Mouse (Mus musculus): ENCODE results near the gene Ppp5c. TPM values are rescaled to one million over a fixed set of nuclear protein-coding genes. Genes with fewer than 3 reads are reported as not detected.

The Ppp5c gene
- total and polyA plus RNA-seq, 3 experiments = 125 to 223 (median 128) TPM

DNA sequence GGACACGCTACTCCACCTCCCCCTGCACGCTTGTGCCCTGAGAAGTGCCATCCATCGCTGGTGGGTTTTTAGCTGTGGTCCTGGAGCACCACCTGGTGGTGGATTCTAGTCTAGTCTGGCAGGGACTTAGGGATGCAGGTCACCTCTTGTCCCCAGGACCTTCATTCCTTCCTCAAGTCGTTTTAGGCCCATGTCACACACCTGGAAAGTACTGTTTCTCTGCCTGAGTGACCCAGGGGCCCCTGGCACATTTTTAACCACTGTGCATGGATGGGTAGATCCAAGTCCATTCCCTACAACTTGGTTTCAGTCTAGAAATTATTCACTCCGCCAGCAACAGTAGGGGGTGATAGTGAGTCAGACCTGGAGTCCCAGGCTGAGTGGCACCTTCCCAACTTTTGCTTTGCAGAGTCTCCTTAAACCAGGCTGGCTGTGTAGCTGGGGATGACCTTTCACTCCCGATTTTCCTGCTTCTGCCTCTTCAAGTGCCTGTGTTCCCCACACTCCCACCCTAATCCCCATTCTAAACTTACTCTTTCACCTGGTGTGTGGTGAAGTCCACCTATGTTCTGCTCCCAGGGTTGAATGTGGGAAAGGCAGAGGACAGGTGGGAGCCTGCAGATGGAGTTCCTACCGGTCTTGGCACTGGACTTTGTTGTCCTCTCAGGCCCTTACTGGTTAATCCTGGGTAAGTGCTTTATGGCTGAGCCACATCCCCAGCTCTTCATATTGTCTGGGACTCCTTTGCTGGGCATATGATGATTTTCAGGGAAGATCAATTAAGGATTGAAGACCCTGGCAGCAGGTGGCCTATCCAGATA, 25.1 kb downstream of the Ppp5c start:
- TF ChIP-seq ZC3H11A (IDR thresholded peaks at IDR 0.05; ENCODE audit: low read depth, low read length) (0 out of 2 replicates have a peak, but pooled peaks have one; percentile 6), MEF2A (IDR thresholded peaks at IDR 0.05; ENCODE audit: borderline replicate concordance, low read depth, low read length) (0 out of 2 replicates have a peak, but pooled peaks have one; percentile 11), CHD2 (IDR thresholded peaks at IDR 0.05; ENCODE audit: low read length) (no peak), BHLHE40 (IDR thresholded peaks at IDR 0.05; ENCODE audit: low read depth, low read length) (0 out of 2 replicates have a peak, but pooled peaks have one; percentile 2), TCF12 (IDR thresholded peaks at IDR 0.05; ENCODE audit: low read depth, low read length) (0 out of 2 replicates have a peak, but pooled peaks have one; percentile 10), RAD21 (IDR thresholded peaks at IDR 0.05; ENCODE audit: low read depth, low read length) (peak; percentile 68), KAT2A (IDR thresholded peaks at IDR 0.05; ENCODE audit: insufficient replicate concordance, low read length) (0 out of 2 replicates have a peak, but pooled peaks have one; percentile 35), SMC3 (IDR thresholded peaks at IDR 0.05; ENCODE audit: low read depth, low read length) (peak; percentile 53), NELFE (IDR thresholded peaks at IDR 0.05; ENCODE audit: low read depth, low read length) (peak; percentile 61), POLR2A (IDR thresholded peaks at IDR 0.05; ENCODE audit: low read depth, low read length) (peak; percentile 30; the same call in 1 of the 2 replicates), E2F4 (IDR thresholded peaks at IDR 0.05; ENCODE audit: insufficient replicate concordance, low read depth, low read length) (no peak), IRF4 (IDR thresholded peaks at IDR 0.05; ENCODE audit: low read depth, low read length) (peak; percentile 8; the same call in 1 of the 2 replicates), CTCF (conservative IDR thresholded peaks at IDR 0.05 in 1 of 2, IDR thresholded peaks at IDR 0.05 in 1 of 2; ENCODE audit: low read depth in 2 of 2, low read length in 2 of 2) (peak; percentile 71 to 82), MAX (IDR thresholded peaks at IDR 0.05; ENCODE audit: low read length) (no peak)
- H3K4me3 ChIP-seq (replicated peaks in 1 of 3; ENCODE audit: low read depth in 2 of 3, low read length in 2 of 3, poor library complexity in 1 of 3) = no peak overlapping the region
- dilution Hi-C loops (cut with MboI; ENCODE audit: extremely low pct_ligation_motif_present, extremely low pct_unique_long_range_greater_than_20kb, low sequenced_read_pairs) = no loop called here
- H3K79me2 ChIP-seq (replicated peaks; ENCODE audit: control insufficient read depth, extremely low read depth, insufficient read depth, poor library complexity, severe bottlenecking) = no peaks in the 10 kb centered on the region
- no peaks in the 10 kb centered on the region for H3K9me3 ChIP-seq (replicated peaks; ENCODE audit: low read length)
- H3K4me2 ChIP-seq (ENCODE audit: insufficient read depth, low read depth, poor library complexity, severe bottlenecking) = no peak overlapping the region
- no peak overlapping the region for H3K27ac ChIP-seq (ENCODE audit: insufficient read depth, low read depth)
- no peaks in the 10 kb centered on the region for H3K27me3 ChIP-seq (replicated peaks)
- in situ Hi-C loops (cut with MboI; ENCODE audit: low pct_ligation_motif_present, low pct_unique_long_range_greater_than_20kb, low sequenced_read_pairs) = loop anchor here (5.0 kb wide), 1 partner anchor 65 kb away; no protein-coding TSS in a partner anchor
- H3K36me3 ChIP-seq (replicated peaks in 1 of 2; ENCODE audit: control insufficient read depth in 1 of 2, insufficient read depth in 1 of 2, low read length in 1 of 2) = peaks cover 43 to 73% of the 10 kb centered on the region in 2 experiments
- H3K4me1 ChIP-seq (ENCODE audit: control insufficient read depth in 1 of 2, insufficient read depth in 2 of 2) = peaks cover 0 to 12% of the 10 kb centered on the region in 2 experiments; a peak in 1 of 4 replicates
- H3K9ac ChIP-seq (ENCODE audit: insufficient read depth, low read depth) = no peak overlapping the region
- peak; percentile 74 for DNase-seq (ENCODE audit: extremely low read depth)

DNA sequence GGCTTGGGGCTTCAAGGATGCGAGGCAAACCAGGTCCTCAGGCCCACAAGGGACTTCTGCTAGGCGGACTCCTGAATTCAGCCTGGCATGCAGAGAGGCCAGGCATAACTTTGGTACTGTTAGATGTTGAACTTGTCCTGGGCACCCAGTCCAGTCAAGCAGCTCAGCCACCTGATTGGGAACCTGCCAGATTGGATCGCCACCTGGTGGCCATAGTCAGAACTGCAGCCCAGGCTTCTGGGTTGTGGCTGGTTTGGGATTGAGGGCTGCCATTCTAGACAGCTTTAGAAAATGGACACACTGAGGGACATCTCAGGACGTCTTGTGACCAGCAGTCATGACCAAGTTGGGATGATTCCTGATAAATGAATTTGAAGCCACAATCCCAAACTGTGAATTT, 28.1 kb downstream of the Ppp5c start:
- H3K9me3 ChIP-seq (replicated peaks; ENCODE audit: low read length) = no peaks in the 10 kb centered on the region
- H3K79me2 ChIP-seq (replicated peaks; ENCODE audit: control insufficient read depth, extremely low read depth, insufficient read depth, poor library complexity, severe bottlenecking) = no peaks in the 10 kb centered on the region
- no peak overlapping the region for H3K27ac ChIP-seq (ENCODE audit: insufficient read depth, low read depth)
- in situ Hi-C loops (cut with MboI; ENCODE audit: low pct_ligation_motif_present, low pct_unique_long_range_greater_than_20kb, low sequenced_read_pairs) = loop anchor here (5.0 kb wide), 2 partner anchors 47 to 68 kb away; no protein-coding TSS in a partner anchor
- H3K9ac ChIP-seq (ENCODE audit: insufficient read depth, low read depth) = no peak overlapping the region
- DNase-seq (ENCODE audit: extremely low read depth) = peak; percentile 74
- dilution Hi-C loops (cut with MboI; ENCODE audit: extremely low pct_ligation_motif_present, extremely low pct_unique_long_range_greater_than_20kb, low sequenced_read_pairs) = no loop called here
- no peak overlapping the region for H3K4me2 ChIP-seq (ENCODE audit: insufficient read depth, low read depth, poor library complexity, severe bottlenecking)
- no peaks in the 10 kb centered on the region for H3K27me3 ChIP-seq (replicated peaks)
- no peak overlapping the region for H3K4me3 ChIP-seq (replicated peaks in 1 of 3; ENCODE audit: low read depth in 2 of 3, low read length in 2 of 3, poor library complexity in 1 of 3)
- H3K4me1 ChIP-seq (ENCODE audit: control insufficient read depth in 1 of 2, insufficient read depth in 2 of 2) = peaks cover 0 to 12% of the 10 kb centered on the region in 2 experiments; a peak in 1 of 4 replicates
- TF ChIP-seq ZC3H11A (IDR thresholded peaks at IDR 0.05; ENCODE audit: low read depth, low read length) = peak; percentile 52
- TF ChIP-seq NRF1 (IDR thresholded peaks at IDR 0.05; ENCODE audit: low read depth, low read length) = no peak
- TF ChIP-seq RAD21 (IDR thresholded peaks at IDR 0.05; ENCODE audit: low read depth, low read length) = peak; percentile 73
- TF ChIP-seq IRF4 (IDR thresholded peaks at IDR 0.05; ENCODE audit: low read depth, low read length) = no peak
- peak; percentile 94 for TF ChIP-seq SMC3 (IDR thresholded peaks at IDR 0.05; ENCODE audit: low read depth, low read length)
- 0 out of 2 replicates have a peak, but pooled peaks have one; percentile 19 for TF ChIP-seq TCF12 (IDR thresholded peaks at IDR 0.05; ENCODE audit: low read depth, low read length)
- peak; percentile 40; the same call in 1 of the 2 replicates for TF ChIP-seq NELFE (IDR thresholded peaks at IDR 0.05; ENCODE audit: low read depth, low read length)
- TF ChIP-seq CTCF (conservative IDR thresholded peaks at IDR 0.05 in 1 of 2, IDR thresholded peaks at IDR 0.05 in 1 of 2; ENCODE audit: low read depth in 2 of 2, low read length in 2 of 2) = peak; percentile 96 to 98
- H3K36me3 ChIP-seq (replicated peaks in 1 of 2; ENCODE audit: control insufficient read depth in 1 of 2, insufficient read depth in 1 of 2, low read length in 1 of 2) = peaks cover 13 to 44% of the 10 kb centered on the region in 2 experiments
